Mouse (Mus musculus): ENCODE results near the gene Grxcr1.

- no peak for TF ChIP-seq EP300 (IDR thresholded peaks at IDR 0.05; ENCODE audit: low read depth)
- no peak for TF ChIP-seq CTCF (IDR thresholded peaks at IDR 0.05; ENCODE audit: low read depth)
These were observed 29.0 kb upstream of the Grxcr1 start for GRCm38 (mm10) chr5:68002611-68003010.
